Mouse (Mus musculus) pancreas, adult 10 weeks (tissue): ENCODE measurements around the gene Gm28557. TPM values are rescaled to one million over a fixed set of nuclear protein-coding genes. Genes with fewer than 3 reads are reported as not detected.

ENCODE experiments used
- polyA plus RNA-seq: library from polyadenylated mRNA; stranded (reverse); fragments of 350-450 nt; fragmentation: Illumina TruSeq; extraction: RNeasy Lipid Tissue Mini Kit (QIAGEN cat#74804); gene quantifications from one replicate; pipeline ENCODE4 v1.2.3, GENCODE M21; 2015; ENCODE audit warnings: low read depth, low replicate concordance; ENCODE audit not compliant: insufficient read depth

Gm28557 gene
- 1.6 TPM for polyA plus RNA-seq

DNA sequence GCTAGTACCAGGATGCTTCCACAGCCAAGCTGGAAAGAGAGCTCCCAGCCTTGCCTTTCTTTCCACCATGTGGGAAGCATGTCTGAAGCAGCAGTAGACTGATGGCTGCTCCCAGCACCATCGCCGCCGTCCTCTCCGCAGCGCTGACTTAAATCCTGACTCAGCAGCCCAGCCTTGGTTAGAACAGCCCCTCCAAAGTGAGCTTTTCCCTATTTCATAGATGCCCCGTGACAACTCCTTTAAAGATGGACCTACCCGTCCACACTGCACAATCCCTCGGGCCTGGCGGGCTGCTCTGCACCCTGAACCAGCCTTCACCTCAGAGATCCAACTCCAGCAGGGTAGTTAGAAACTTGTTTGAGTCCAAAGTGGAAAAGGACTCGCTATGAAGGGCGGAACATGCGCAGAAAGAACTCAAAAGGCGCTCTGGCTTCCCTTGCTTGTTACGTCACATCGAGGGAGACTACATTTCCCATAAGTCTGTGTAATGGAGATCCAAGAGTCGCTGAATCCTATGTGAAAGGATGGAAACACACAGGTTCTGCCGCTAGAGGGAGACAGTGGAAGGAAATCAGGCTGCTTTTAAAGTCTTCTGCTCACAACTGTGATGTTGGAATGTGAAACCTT lies at the start of gene Gm28557:
Gm28557 (minus strand) TSS at position 411 of the 627 bp plus-strand sequence.

DNA sequence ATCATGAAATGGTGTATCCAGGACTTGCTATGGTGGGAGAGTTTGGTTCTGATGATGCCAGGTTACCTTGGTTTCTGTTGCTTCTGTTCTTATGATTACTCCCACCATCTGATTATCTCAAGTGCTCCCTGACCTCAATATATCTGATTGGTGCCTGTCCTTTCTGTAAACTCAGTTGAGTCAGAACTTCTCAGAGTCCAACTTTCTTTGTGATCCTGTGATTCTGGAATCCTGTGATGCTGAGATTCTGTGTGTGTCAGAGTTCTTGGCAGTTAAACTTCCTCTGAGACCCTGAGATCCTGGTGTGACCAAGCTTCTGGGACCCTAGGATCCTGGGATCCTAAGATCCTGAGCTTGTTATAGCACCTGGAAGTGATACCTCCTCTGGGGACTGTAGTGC lies 13.0 kb upstream of the Gm28557 start, which contains the start of gene Zfp759:
Zfp759 (plus strand) TSS at position 301 of the 400 bp plus-strand sequence.

DNA sequence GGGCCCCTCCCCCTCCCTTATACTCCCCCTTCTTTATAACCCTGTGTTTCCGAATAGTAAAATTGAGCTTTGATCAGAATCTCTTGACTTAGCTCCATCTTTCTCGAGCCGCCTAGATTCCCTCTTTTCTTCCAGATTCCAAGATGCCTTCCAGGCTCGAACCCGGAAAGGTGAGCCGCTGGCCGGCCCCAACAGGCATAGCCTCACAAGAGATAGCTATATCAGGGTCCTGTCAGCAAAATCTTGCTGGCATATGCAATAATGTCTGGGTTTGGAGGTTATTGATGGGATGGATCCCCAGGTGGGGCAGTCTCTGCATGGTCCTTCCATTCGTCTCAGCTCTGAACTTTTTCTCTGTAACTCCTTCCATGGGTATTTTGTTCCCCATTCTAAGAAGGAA lies 7.8 kb upstream of the Gm28557 start, which contains the start of gene Rslcan18:
Rslcan18 (minus strand) TSS at position 101 of the 400 bp plus-strand sequence.

DNA sequence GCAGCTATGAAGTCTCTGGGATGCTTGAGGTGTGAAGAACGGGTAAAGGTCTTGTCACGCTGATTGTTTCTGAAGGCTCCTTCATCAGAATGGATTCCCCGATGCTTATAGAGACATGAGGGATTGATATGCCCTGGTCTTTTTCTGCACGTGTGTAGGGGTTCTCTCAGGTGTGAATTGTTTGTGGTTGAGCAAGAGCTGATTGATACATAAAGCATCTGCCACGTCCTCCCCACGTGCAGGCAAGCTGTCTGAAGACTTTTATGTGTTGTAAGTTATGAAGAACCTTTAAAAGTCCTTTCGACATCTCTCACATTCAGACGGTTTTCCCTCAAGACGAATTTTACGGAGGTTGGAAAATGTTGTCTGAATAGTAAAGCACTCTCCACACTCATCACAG lies 10.5 kb downstream of the Gm28557 start, which contains the start of gene Zfp708:
Zfp708 (minus strand) TSS at position 101 of the 400 bp plus-strand sequence.

DNA sequence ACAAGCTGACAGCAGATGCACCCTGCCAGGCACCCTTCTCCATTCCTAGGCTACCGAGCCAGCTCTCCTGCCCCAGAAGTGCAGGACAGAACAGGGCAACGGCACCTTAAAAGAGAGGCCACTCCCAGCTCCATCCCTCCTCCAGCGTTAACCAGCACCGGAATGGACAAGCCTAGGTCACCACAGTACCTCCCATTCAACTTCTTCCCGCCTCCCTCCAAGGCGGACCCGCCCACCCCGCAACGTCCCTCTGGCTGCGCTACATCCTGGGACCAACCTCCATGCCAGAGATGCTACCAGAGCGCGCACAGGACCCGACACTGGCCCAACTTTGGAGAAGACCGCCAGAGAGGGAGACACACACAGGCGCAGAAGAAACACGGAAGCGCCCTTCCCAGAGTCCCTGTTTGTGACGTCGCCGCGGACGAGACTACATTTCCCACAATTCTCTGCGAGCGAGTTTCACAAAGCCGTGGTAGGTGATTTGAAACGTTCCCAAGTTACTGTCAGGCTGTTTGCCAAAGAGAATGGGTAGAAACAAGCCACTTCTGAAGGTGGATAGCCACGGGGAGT lies 47.5 kb downstream of the Gm28557 start, which contains the start of gene Zfp712:
Zfp712 (minus strand) TSS at position 385 of the 573 bp plus-strand sequence.

Other genes starting within 250 kb of the Gm28557 start
- 1.1 TPM for gene Gm10767, start 203.7 kb downstream of the Gm28557 start, polyA plus RNA-seq
- gene Zfp712, start 47.4 kb downstream of the Gm28557 start, polyA plus RNA-seq: not detected
- gene Zfp708, start 10.6 kb downstream of the Gm28557 start, polyA plus RNA-seq: 0.59 TPM
- gene Rslcan18, start 7.7 kb upstream of the Gm28557 start, polyA plus RNA-seq: not detected
- 0.76 TPM for gene Zfp759, start 13.1 kb upstream of the Gm28557 start, polyA plus RNA-seq
- 2.9 TPM for gene Rsl1, start 64.6 kb upstream of the Gm28557 start, polyA plus RNA-seq
- gene Zfp455, start 85.9 kb upstream of the Gm28557 start, polyA plus RNA-seq: 0.31 TPM
- 0.30 TPM for gene Zfp458, start 169.9 kb upstream of the Gm28557 start, polyA plus RNA-seq
- not detected for gene Zfp457, start 197.9 kb upstream of the Gm28557 start, polyA plus RNA-seq
- gene Zfp595, start 224.0 kb upstream of the Gm28557 start, polyA plus RNA-seq: 1.4 TPM